In genomic region chr12:119237921-119238695, GRCm38 (mm10) we compare ENCODE assay signal across 8 mouse cellular contexts. TPM values are rescaled to one million over a fixed set of nuclear protein-coding genes. Genes with fewer than 3 reads are reported as not detected.
DNase-seq lines count a peak whose midpoint lies in the region; ATAC-seq and TF ChIP-seq lines count a peak whose summit lies in the region.

No protein-coding gene starts in this region.

- peak; percentile 79 for ATAC-seq in frontal cortex, adult (ENCODE audit: low TSS enrichment)
- peak; percentile 87 for ATAC-seq in hindbrain, embryonic 11.5 days (ENCODE audit: low FRiP score)
- ATAC-seq in lung, postnatal 0 days, result peak; percentile 62

- H3K9ac ChIP-seq in hindbrain, embryonic 11.5 days (ENCODE audit: low read depth, low read length), result peak overlapping the region; percentile 88
- 0 out of 2 replicates have a peak overlapping the region, but pooled peaks have one; percentile 16 for H3K9ac ChIP-seq in lung, postnatal 0 days (replicated peaks; ENCODE audit: low read depth)

- peak; percentile 63 for DNase-seq in ES-CJ7 (ENCODE audit: low read depth, low spot score)
- peak; percentile 36 to 40 for DNase-seq in cerebellum, adult 2 months
- peak; percentile 86 for DNase-seq in hindbrain, embryonic 11.5 days (ENCODE audit: low spot score)
- peak; percentile 27 for DNase-seq in layer of hippocampus, adult 9-10 months (ENCODE audit: low spot score)
- peak; percentile 47 for DNase-seq in lung, postnatal 0 days (ENCODE audit: low spot score)
- DNase-seq in retina, embryonic 14.5 days (ENCODE audit: low spot score), result peak; percentile 85
- peak; percentile 17 for DNase-seq in urinary bladder, postnatal 25 days (ENCODE audit: low spot score)

- no peak for TF ChIP-seq EP300 in lung, postnatal 0 days (IDR thresholded peaks at IDR 0.05)

- H3K4me3 ChIP-seq in cerebellum, adult 2 months (replicated peaks; ENCODE audit: insufficient read depth, low read depth, low read length), result peak overlapping the region; percentile 47
- H3K4me3 ChIP-seq in hindbrain, embryonic 11.5 days (ENCODE audit: low read depth, low read length), result peak overlapping the region; percentile 43
- peak overlapping the region; percentile 45 for H3K4me3 ChIP-seq in lung, postnatal 0 days (ENCODE audit: low read depth, low read length)

- no peaks in the 10 kb centered on the region for H3K9me3 ChIP-seq in hindbrain, embryonic 11.5 days (ENCODE audit: control insufficient read depth, low read length)
- H3K9me3 ChIP-seq in lung, postnatal 0 days (ENCODE audit: low read length), result no peaks in the 10 kb centered on the region

- no peaks in the 10 kb centered on the region for H3K36me3 ChIP-seq in hindbrain, embryonic 11.5 days (ENCODE audit: control insufficient read depth, insufficient read depth, low read length)
- no peaks in the 10 kb centered on the region for H3K36me3 ChIP-seq in lung, postnatal 0 days (ENCODE audit: insufficient read depth, low read length)

- H3K4me1 ChIP-seq in cerebellum, adult 2 months (ENCODE audit: control insufficient read depth, insufficient read depth, low read length), result no peaks in the 10 kb centered on the region
- H3K4me1 ChIP-seq in hindbrain, embryonic 11.5 days (replicated peaks; ENCODE audit: control insufficient read depth, insufficient read depth, low read length), result 0 out of 2 replicates have a peak, but pooled peaks cover 2% of the 10 kb centered on the region
- no peaks in the 10 kb centered on the region for H3K4me1 ChIP-seq in lung, postnatal 0 days (ENCODE audit: insufficient read depth, low read depth, low read length)

- peak overlapping the region; percentile 78 for H3K4me2 ChIP-seq in hindbrain, embryonic 11.5 days (replicated peaks; ENCODE audit: low read depth, low read length)
- peak overlapping the region; percentile 78 for H3K4me2 ChIP-seq in lung, postnatal 0 days (replicated peaks; ENCODE audit: low read depth, low read length)

- under 1% methylated on average over 35 of the region's 35 CpGs for WGBS in cerebellum, adult 2 months
- 0% methylated on average over 35 of the region's 35 CpGs for WGBS in hindbrain, embryonic 11.5 days
- WGBS in lung, postnatal 0 days, result under 1% methylated on average over 35 of the region's 35 CpGs

- TF ChIP-seq CTCF in cerebellum, adult 2 months (IDR thresholded peaks at IDR 0.05; ENCODE audit: borderline replicate concordance, insufficient read depth, low read depth, low read length), result no peak
- no peak for TF ChIP-seq CTCF in lung, postnatal 0 days (IDR thresholded peaks at IDR 0.05)

- TF ChIP-seq POLR2A in cerebellum, adult 2 months (IDR thresholded peaks at IDR 0.05; ENCODE audit: borderline replicate concordance, insufficient read depth, low read length), result no peak

- H3K27me3 ChIP-seq in cerebellum, adult 2 months (ENCODE audit: control insufficient read depth, insufficient read depth, low read length), result no peaks in the 10 kb centered on the region; the same call in 1 of the 2 replicates
- H3K27me3 ChIP-seq in hindbrain, embryonic 11.5 days (ENCODE audit: control insufficient read depth, insufficient read depth, low read length), result no peaks in the 10 kb centered on the region
- H3K27me3 ChIP-seq in lung, postnatal 0 days (replicated peaks; ENCODE audit: insufficient read depth, low read length), result peaks cover 3% of the 10 kb centered on the region; the same call in 1 of the 2 replicates

- H3K27ac ChIP-seq in cerebellum, adult 2 months (ENCODE audit: insufficient read depth, low read length), result peak overlapping the region; percentile 41; the same call in 1 of the 2 replicates
- H3K27ac ChIP-seq in hindbrain, embryonic 11.5 days (ENCODE audit: low read depth, low read length), result peak overlapping the region; percentile 98
- H3K27ac ChIP-seq in lung, postnatal 0 days (ENCODE audit: low read length), result no peak overlapping the region

RNA-seq across cellular contexts. Expression of gene Itgb8, which starts 0.5 kb away (rescaled TPM):
- 13.6 and 13.7 TPM in 2 replicates for polyA plus RNA-seq in cerebellum, adult 2 months (2012; rRNA removed)
- polyA plus RNA-seq in hindbrain, embryonic 11.5 days (2014; fragmentation: Nextera tagmentation; extraction: Ambion mirVana), result 29.6 and 32.7 TPM in 2 replicates
- 0.87 TPM in 2 replicates for polyA plus RNA-seq in lung, postnatal 0 days (2015; fragmentation: Nextera tagmentation; extraction: Ambion mirVana)

Comparison
In these comparisons a context has a peak if more than half of its experiments do, and no peak if none do; other contexts are left out.
1. DNase-seq: peak in every context shown above with its lines; median percentile 86 in hindbrain, embryonic 11.5 days; 85 in retina, embryonic 14.5 days; 63 in ES-CJ7; 47 in lung, postnatal 0 days; 38 in cerebellum, adult 2 months; 27 in layer of hippocampus, adult 9-10 months; 17 in urinary bladder, postnatal 25 days.